Mouse (Mus musculus): ENCODE data around the gene Lypd6b.

GRCm38 (mm10) chr2:49749730-49750576 is 37.5 kb upstream of the Lypd6b start:
- TF ChIP-seq EP300 (IDR thresholded peaks at IDR 0.05; ENCODE audit: insufficient read depth, low read depth, low read length): no peak
- no peak for TF ChIP-seq CTCF (IDR thresholded peaks at IDR 0.05; ENCODE audit: low read depth, low read length)

Data from ES-Bruce4 (cell line).